Mouse (Mus musculus) activated CD4-positive, CD25-positive, alpha-beta regulatory T cell, adult 4 months (primary cell): ENCODE measurements around the gene Tmem183a. TPM values are rescaled to one million over a fixed set of nuclear protein-coding genes. Genes with fewer than 3 reads are reported as not detected.

Experiments
- ATAC-seq: one replicate; pipeline ENCODE4 v1.8.0; 2017
- polyA plus RNA-seq, 2 experiments: library from polyadenylated mRNA; unstranded; fragments of 100-300 nt; shearing (Covaris generic); gene quantifications; one replicate each; pipeline ENCODE4 v1.2.1; 2017

Tmem183a gene
- polyA plus RNA-seq, 2 experiments from 2014 or later = 23.6 to 33.3 TPM

GRCm38 (mm10) chr1:134318261-134318660 is 43.5 kb downstream of the Tmem183a start:
- no peak for ATAC-seq

- no peak for ATAC-seq
Observed at GRCm38 (mm10) chr1:134316361-134316760, 45.4 kb downstream of the Tmem183a start.

DNA sequence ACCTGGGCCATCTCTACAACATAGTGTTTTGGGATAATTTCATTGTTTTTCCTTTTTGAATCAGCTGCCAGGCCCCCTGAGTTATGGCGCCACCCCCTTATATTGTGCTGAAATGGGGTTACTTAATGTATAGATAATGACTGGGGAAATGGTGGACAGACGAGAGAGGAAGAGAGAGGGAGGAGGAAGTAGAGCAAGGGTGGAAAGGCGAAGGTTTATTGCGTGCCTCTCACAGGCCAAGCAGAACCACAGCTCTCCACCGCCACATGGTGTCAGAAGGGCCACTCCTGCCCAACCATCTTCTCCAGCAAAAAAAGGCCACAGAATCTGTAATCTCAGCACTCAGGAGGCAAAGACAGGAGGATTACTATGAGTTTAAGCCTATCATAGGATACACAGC is 46.6 kb downstream of the Tmem183a start:
- no peak for ATAC-seq

- no peak for ATAC-seq
Observed at GRCm38 (mm10) chr1:134311760-134312159, 50.0 kb downstream of the Tmem183a start.

- no peak for ATAC-seq
Observed at GRCm38 (mm10) chr1:134310729-134311128, 51.0 kb downstream of the Tmem183a start.

- ATAC-seq = no peak
Observed at GRCm38 (mm10) chr1:134310291-134310690, 51.5 kb downstream of the Tmem183a start.

- ATAC-seq = no peak
Observed at GRCm38 (mm10) chr1:134307409-134307808, 54.4 kb downstream of the Tmem183a start.

DNA sequence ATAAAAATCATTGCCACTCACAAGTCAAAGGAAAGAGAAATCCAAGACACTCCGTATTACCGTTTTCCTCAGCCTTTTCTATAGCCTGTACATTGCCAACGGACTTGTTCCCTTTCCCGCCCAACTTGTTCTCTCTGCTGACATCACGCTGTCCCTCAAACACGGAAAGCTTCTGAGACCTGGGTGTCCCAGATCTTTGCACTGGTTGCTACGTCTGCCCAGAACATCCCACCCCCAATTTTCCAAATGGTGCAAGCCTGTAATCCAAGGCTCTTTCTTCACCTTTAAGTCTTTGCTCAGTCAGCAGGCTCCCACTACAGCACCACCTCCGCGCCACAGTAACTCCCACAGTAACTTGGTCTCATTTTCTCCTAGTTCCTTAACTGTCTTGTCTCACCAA is 56.8 kb downstream of the Tmem183a start:
- no peak for ATAC-seq

DNA sequence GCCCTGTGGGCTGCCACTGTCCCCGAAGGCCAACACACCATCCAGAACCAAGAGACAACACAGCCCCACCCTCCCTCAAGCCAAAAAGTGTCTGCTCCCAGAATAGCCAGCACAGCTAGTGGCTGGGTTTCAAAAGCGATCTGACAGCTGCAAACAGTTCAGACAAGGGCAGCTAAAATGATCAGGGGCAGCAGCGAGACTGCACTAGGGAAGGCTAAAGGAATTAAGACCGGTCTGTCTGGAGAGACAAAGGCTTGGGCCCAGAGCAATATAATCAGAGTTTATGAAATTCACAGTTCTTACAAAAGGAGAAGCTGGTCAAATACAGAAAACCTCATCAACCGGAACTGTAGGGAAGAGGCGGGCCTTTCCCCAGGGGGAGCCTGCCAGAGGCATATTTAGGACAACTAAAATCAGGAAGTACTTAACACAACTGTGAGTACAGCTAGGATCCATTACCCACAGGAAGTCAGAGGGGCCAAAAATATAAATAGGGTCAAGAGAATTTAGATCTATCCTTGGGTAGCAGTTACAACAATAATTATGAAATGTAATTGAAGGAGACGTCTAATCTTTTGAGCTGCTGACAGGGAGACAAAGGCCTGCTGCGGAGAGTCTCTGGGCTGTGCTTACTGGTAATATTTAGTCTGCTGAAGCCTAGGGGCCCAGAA is 59.1 kb downstream of the Tmem183a start:
- ATAC-seq = no peak

DNA sequence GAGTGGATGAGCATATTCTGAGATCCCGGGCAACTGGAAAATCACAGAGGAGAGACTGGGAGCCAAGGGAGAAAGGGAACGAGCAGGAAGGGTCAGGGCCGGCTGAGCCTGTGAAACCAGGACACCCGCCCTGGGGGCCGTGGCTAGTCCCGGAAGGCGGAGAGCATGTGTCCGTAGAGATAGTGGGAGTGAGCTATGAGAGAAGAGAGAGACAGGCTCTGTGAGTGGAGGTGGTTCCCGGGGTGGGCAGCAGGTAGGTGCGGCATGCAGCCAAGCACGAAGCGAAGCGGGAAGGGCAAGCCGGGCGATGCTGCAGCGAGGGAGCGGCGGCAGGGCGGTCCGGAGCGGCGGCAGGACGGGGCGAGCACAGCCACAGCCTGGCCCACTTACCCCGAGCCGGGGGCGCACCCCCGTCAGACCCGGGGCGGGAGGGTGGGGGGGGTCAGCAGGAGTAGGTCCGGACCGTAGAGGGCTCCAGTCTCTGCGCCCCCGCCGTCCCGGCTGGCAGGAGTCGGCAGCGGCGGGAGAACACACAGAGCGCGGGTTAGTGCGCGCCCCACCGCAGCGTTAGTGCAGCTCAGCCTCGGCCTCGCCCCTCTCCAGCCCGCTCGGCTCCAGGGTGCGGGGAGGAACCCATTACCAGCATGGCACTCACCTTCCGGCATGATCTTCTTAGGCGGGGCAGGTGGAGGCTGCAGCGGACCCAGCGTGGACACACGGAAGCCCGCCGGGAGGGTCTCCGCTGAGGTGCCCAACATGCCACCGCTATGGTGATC is 63.0 kb downstream of the Tmem183a start:
- ATAC-seq = no peak

GRCm38 (mm10) chr1:134297265-134297664 is 64.5 kb downstream of the Tmem183a start:
- no peak for ATAC-seq

Other genes starting within 250 kb of the Tmem183a start
- not detected for gene Chil1, start 179.8 kb downstream of the Tmem183a start, polyA plus RNA-seq
- not detected for gene Mybph, start 168.5 kb downstream of the Tmem183a start, polyA plus RNA-seq
- gene Adora1, start 126.5 kb downstream of the Tmem183a start, polyA plus RNA-seq = under 1 TPM in 1 of 2 experiments, not detected in 1; 0.15 TPM
- gene Myog, start 72.0 kb downstream of the Tmem183a start, polyA plus RNA-seq = not detected
- under 1 TPM in 1 of 2 experiments, not detected in 1; 0.15 TPM for gene Ppfia4, start 29.1 kb downstream of the Tmem183a start, polyA plus RNA-seq
- not detected for gene 4933406M09Rik, start 24.0 kb upstream of the Tmem183a start, polyA plus RNA-seq
- 10 to 100 TPM; 17.0 to 17.1 TPM for gene Cyb5r1, start 43.6 kb upstream of the Tmem183a start, polyA plus RNA-seq
- gene Adipor1, start 53.4 kb upstream of the Tmem183a start, polyA plus RNA-seq = 10 to 100 TPM; 32.7 to 33.2 TPM
- 10 to 100 TPM; 10.7 to 12.2 TPM for gene Klhl12, start 93.6 kb upstream of the Tmem183a start, polyA plus RNA-seq
- 10 to 100 TPM; 34.2 to 42.6 TPM for gene Rabif, start 132.7 kb upstream of the Tmem183a start, polyA plus RNA-seq
- gene Mgat4e, start 187.7 kb upstream of the Tmem183a start, polyA plus RNA-seq = not detected
- 10 to 100 TPM; 10.5 to 11.4 TPM for gene Kdm5b, start 198.2 kb upstream of the Tmem183a start, polyA plus RNA-seq